Mouse (Mus musculus) ES-E14 (cell line): ENCODE results near the gene Palld.

Experiments
- CHD2 ChIP-seq: IDR thresholded peaks from 2 replicates; pipeline ENCODE4 v1.6.1; 2014; ENCODE audit warnings: mild to moderate bottlenecking, low read depth, low read length, inconsistent platforms
- MAFK ChIP-seq: IDR thresholded peaks from 2 replicates; pipeline ENCODE4 v1.6.1; 2014; ENCODE audit warnings: mild to moderate bottlenecking, low read depth, low read length, inconsistent platforms; ENCODE audit not compliant: insufficient read depth
- ZC3H11A ChIP-seq: IDR thresholded peaks from 2 replicates; pipeline ENCODE4 v1.6.1; 2012; ENCODE audit warnings: low read depth, mild to moderate bottlenecking, inconsistent platforms, low read length, borderline replicate concordance
- ZNF384 ChIP-seq: IDR thresholded peaks from 2 replicates; pipeline ENCODE4 v1.6.1; 2012; ENCODE audit warnings: low read depth, low read length, inconsistent platforms

- no peak for TF ChIP-seq ZNF384
- TF ChIP-seq CHD2 = no peak
- no peak for TF ChIP-seq ZC3H11A
- TF ChIP-seq MAFK = no peak
Measured at GRCm38 (mm10) chr8:61695416-61695815, 207.1 kb downstream of the Palld start.
